Mouse (Mus musculus) stomach, postnatal 0 days (tissue): ENCODE results near the gene Nsun7.

Source experiments
- CTCF ChIP-seq: IDR thresholded peaks from 2 replicates; pipeline ENCODE4 v1.5.1; 2016; ENCODE audit warnings: antibody characterized with exemption, low read depth, mild to moderate bottlenecking, moderate library complexity
- EP300 ChIP-seq: optimal IDR thresholded peaks from 2 replicates; pipeline ENCODE3; 2016; ENCODE audit warnings: antibody characterized with exemption

- no peak for TF ChIP-seq EP300
- TF ChIP-seq CTCF = no peak
These were observed 2.8 kb downstream of the Nsun7 start for GRCm38 (mm10) chr5:66262475-66262874.
